Mouse (Mus musculus) adrenal gland, postnatal 14 days (tissue): ENCODE data around the gene Bcl2l15. TPM values are rescaled to one million over a fixed set of nuclear protein-coding genes. Genes with fewer than 3 reads are reported as not detected.

Experiments
- DNase-seq: peaks from one replicate; pipeline ENCODE4 v3.0.0; 2021; ENCODE audit warnings: mixed read lengths
- total RNA-seq: library from RNA; stranded (reverse); gene quantifications from 2 replicates; pipeline ENCODE4 v1.2.3, GENCODE M21; 2021

Gene Bcl2l15
- total RNA-seq, 1 experiment from 2014 or later, result 0.52 TPM

- no peak for DNase-seq
These were observed 35.6 kb downstream of the Bcl2l15 start for GRCm38 (mm10) chr3:103868008-103868407.

- DNase-seq, result no peak
These were observed 40.3 kb downstream of the Bcl2l15 start for GRCm38 (mm10) chr3:103872663-103873098.

DNA sequence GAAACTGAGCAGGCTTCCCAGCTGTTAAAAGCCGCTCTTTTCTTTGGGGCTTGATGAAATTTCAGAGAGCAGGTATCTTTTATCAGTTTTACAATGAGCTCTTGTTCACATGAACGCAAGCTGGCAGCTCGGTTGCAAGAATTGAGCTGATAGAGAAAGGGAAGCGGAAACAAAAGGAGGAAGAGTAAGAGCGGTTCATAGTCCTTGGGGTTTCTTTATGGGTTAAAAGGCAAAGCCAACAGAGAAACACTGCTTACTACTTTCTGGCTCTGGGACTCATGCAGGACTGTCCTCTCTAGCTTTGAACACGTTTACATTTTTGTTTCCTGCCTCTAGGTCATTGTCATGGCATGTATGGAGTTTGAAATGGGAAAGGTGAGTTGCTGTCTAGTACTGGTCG, 41.9 kb downstream of the Bcl2l15 start:
- DNase-seq, result no peak

- DNase-seq, result no peak
These were observed 53.5 kb downstream of the Bcl2l15 start for GRCm38 (mm10) chr3:103885946-103886345.

- peak; percentile 43 for DNase-seq
These were observed 55.2 kb downstream of the Bcl2l15 start for GRCm38 (mm10) chr3:103887581-103887980.

- no peak for DNase-seq
These were observed 61.0 kb downstream of the Bcl2l15 start for GRCm38 (mm10) chr3:103893374-103893773.

Other genes with a start within 250 kb of the Bcl2l15 start
- 0.19 TPM in 1 of 2 replicates, not detected in the other for gene Atg4a-ps, start 186.5 kb upstream of the Bcl2l15 start, total RNA-seq
- 12.0 and 12.7 TPM in 2 replicates for gene Olfml3, start 94.6 kb upstream of the Bcl2l15 start, total RNA-seq
- not detected in 2 replicates for gene Gm10964, start 93.2 kb upstream of the Bcl2l15 start, total RNA-seq
- 149 and 198 TPM in 2 replicates for gene Hipk1, start 41.0 kb upstream of the Bcl2l15 start, total RNA-seq
- gene Dclre1b, start 23.2 kb upstream of the Bcl2l15 start, total RNA-seq, result 16.6 and 21.9 TPM in 2 replicates
- 17.2 and 29.1 TPM in 2 replicates for gene Ap4b1, start 23.1 kb upstream of the Bcl2l15 start, total RNA-seq
- 0.23 TPM in 1 of 2 replicates, not detected in the other for gene Gm43064, start 23.0 kb upstream of the Bcl2l15 start, total RNA-seq
- 1.4 and 7.8 TPM in 2 replicates for gene Ptpn22, start 27.2 kb downstream of the Bcl2l15 start, total RNA-seq
- 16.2 and 18.0 TPM in 2 replicates for gene Rsbn1, start 81.5 kb downstream of the Bcl2l15 start, total RNA-seq
- 18.7 and 20.3 TPM in 2 replicates for gene Phtf1, start 135.5 kb downstream of the Bcl2l15 start, total RNA-seq